Mouse (Mus musculus) bone marrow, adult 2 months (tissue): ENCODE data around the gene Snrpd2. TPM values are rescaled to one million over a fixed set of nuclear protein-coding genes. Genes with fewer than 3 reads are reported as not detected.

Experiments used
- H3K27ac ChIP-seq: fragments of 200-500 bp; 2 replicates; pipeline ENCODE4 v1.5.1; 2012; ENCODE audit warnings: low read depth, mild to moderate bottlenecking, control low read depth, inconsistent platforms, low read length; ENCODE audit not compliant: control insufficient read depth, poor library complexity, insufficient read depth
- H3K4me1 ChIP-seq: fragments of 200-500 bp; 2 replicates; pipeline ENCODE4 v1.6.1; 2011; ENCODE audit warnings: low read length; ENCODE audit not compliant: control insufficient read depth, insufficient read depth
- H3K4me3 ChIP-seq: fragments of 200-500 bp; replicated peaks from 2 replicates; pipeline ENCODE3; 2011; ENCODE audit warnings: mild to moderate bottlenecking, low read depth, low read length, control low read depth; ENCODE audit not compliant: control insufficient read depth
- CTCF ChIP-seq: fragments of 200-500 bp; IDR thresholded peaks from 2 replicates; pipeline ENCODE4 v1.5.1; 2011; ENCODE audit warnings: low read length, control low read depth; ENCODE audit not compliant: control insufficient read depth, insufficient read depth
- POLR2A ChIP-seq: fragments of 200-500 bp; IDR thresholded peaks from 2 replicates; pipeline ENCODE4 v1.6.1; 2011; ENCODE audit warnings: low read depth, mild to moderate bottlenecking, control low read depth, low read length, borderline replicate concordance; ENCODE audit not compliant: control insufficient read depth
- WGBS: fragments of 180-500 bp; shearing (Covaris S2); methylation state at CpG from one replicate; pipeline ENCODE4 v1.1.7; 2018; 5-methylcytosine and 5-hydroxymethylcytosine counted together
- polyA plus RNA-seq: library from polyadenylated mRNA; stranded (reverse); fragments of >200 nt; gene quantifications from 2 replicates; pipeline ENCODE4 v1.2.4, GENCODE M21; 2011; ENCODE audit warnings: low replicate concordance; ENCODE audit not compliant: missing spikeins, insufficient read depth, insufficient read length

The Snrpd2 gene
- polyA plus RNA-seq, 1 experiment, result 56.3 TPM

- 17% methylated on average over 15 of the region's 21 CpGs for WGBS
- Histone ChIP-seq H3K4me1 (peaks cover 3% of the 10 kb centered on the region; the same call in 1 of the 2 replicates), H3K27ac (no peak overlapping the region), H3K4me3 (no peak overlapping the region)
- no peak for TF ChIP-seq POLR2A
- TF ChIP-seq CTCF, result no peak
Measured at GRCm38 (mm10) chr7:19176516-19176947, 27.0 kb downstream of the Snrpd2 start.

- 82% methylated on average over 7 of the region's 7 CpGs for WGBS
- Histone ChIP-seq H3K4me3 (no peak overlapping the region), H3K4me1 (peaks cover 3% of the 10 kb centered on the region; the same call in 1 of the 2 replicates), H3K27ac (no peak overlapping the region)
- no peak for TF ChIP-seq POLR2A
- no peak for TF ChIP-seq CTCF
Measured at GRCm38 (mm10) chr7:19177216-19177615, 27.7 kb downstream of the Snrpd2 start.

GRCm38 (mm10) chr7:19178035-19178434 lies 28.5 kb downstream of the Snrpd2 start:
- peaks cover 3% of the 10 kb centered on the region; the same call in 1 of the 2 replicates for H3K4me1 ChIP-seq
- no peak for TF ChIP-seq CTCF
- TF ChIP-seq POLR2A, result no peak
- 25% methylated on average over 18 of the region's 18 CpGs for WGBS
- no peak overlapping the region for H3K27ac ChIP-seq
- H3K4me3 ChIP-seq, result no peak overlapping the region

- Histone ChIP-seq H3K4me1 (peaks cover 3% of the 10 kb centered on the region; the same call in 1 of the 2 replicates), H3K4me3 (no peak overlapping the region), H3K27ac (no peak overlapping the region)
- 4% methylated on average over 25 of the region's 27 CpGs for WGBS
- TF ChIP-seq POLR2A (no peak), CTCF (peak; percentile 79)
Measured at GRCm38 (mm10) chr7:19178443-19179092, 29.0 kb downstream of the Snrpd2 start.

- peaks cover 3% of the 10 kb centered on the region; the same call in 1 of the 2 replicates for H3K4me1 ChIP-seq
- no peak overlapping the region for H3K4me3 ChIP-seq
- H3K27ac ChIP-seq, result no peak overlapping the region
- TF ChIP-seq CTCF (peak; percentile 75), POLR2A (no peak)
- WGBS, result 1% methylated on average over 32 of the region's 32 CpGs
Measured at GRCm38 (mm10) chr7:19179173-19179572, 29.7 kb downstream of the Snrpd2 start.

GRCm38 (mm10) chr7:19179936-19180335 lies 30.4 kb downstream of the Snrpd2 start:
- no peak overlapping the region for H3K4me3 ChIP-seq
- H3K27ac ChIP-seq, result no peak overlapping the region; the same call in 1 of the 2 replicates
- H3K4me1 ChIP-seq, result peaks cover 3% of the 10 kb centered on the region; the same call in 1 of the 2 replicates
- TF ChIP-seq CTCF (no peak), POLR2A (no peak)
- 39% methylated on average over 6 of the region's 6 CpGs for WGBS

GRCm38 (mm10) chr7:19180862-19181429 lies 31.4 kb downstream of the Snrpd2 start:
- H3K4me1 ChIP-seq, result peaks cover 3% of the 10 kb centered on the region; the same call in 1 of the 2 replicates
- H3K4me3 ChIP-seq, result peak overlapping the region; percentile 73
- WGBS, result under 1% methylated on average over 27 of the region's 27 CpGs
- TF ChIP-seq POLR2A (no peak), CTCF (no peak)
- peak overlapping the region; percentile 86 for H3K27ac ChIP-seq

- WGBS, result 83% methylated on average over 2 of the region's 2 CpGs
- H3K27ac ChIP-seq, result no peak overlapping the region
- H3K4me1 ChIP-seq, result peaks cover 3% of the 10 kb centered on the region; the same call in 1 of the 2 replicates
- no peak overlapping the region for H3K4me3 ChIP-seq
- TF ChIP-seq POLR2A (no peak), CTCF (no peak)
Measured at GRCm38 (mm10) chr7:19184250-19184649, 34.7 kb downstream of the Snrpd2 start.
